Mouse (Mus musculus): ENCODE results near the gene Eif2s1.
A peak's percentile ranks its signal among the peaks of the same experiment; 100 is the strongest.

The Eif2s1 gene

DNA sequence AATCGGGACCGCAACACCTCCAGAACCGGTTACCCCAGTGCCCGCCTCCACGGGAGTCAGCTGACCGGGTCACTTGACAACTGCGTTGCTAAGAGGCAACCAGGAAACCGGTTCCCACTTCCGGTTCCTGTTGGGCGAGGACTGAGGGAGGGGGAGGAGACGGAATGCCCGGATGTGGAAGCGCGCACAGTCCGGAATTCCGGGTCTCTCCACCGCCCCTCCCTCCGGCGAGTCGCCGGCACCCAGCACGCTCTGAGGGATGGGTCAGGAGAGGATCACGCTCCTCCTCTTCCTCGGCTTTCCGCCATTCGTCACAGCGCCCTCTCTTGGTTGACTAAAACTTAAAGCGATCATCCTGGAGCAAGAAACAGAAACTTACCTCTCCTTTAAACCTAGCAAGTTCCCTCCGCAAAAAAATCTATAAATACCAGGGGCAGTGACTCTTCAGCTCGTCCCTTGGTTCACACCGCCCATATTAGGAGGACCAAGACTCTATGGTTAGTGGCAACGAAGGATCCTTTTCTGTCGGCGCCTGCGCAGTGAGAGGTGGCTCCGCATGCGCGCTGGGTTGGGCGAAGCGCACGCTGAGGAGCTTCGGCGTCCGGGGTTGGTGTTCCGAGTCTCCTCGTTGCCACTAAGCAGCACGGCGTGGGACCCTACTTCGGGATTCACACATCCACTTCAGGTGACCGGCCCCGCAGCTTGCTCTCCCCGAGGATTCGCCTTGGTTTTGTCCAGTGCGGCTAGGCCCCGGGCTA lies at the start of gene Eif2s1, which contains the start of gene Atp6v1d:
Gene Eif2s1, plus strand, starts transcription at position 324 of the 758 bp plus-strand sequence.
Gene Atp6v1d, minus strand, starts transcription at position 143 of the 758 bp plus-strand sequence.
- peak; percentile 98 for DNase-seq (ENCODE audit: low spot score)

DNA sequence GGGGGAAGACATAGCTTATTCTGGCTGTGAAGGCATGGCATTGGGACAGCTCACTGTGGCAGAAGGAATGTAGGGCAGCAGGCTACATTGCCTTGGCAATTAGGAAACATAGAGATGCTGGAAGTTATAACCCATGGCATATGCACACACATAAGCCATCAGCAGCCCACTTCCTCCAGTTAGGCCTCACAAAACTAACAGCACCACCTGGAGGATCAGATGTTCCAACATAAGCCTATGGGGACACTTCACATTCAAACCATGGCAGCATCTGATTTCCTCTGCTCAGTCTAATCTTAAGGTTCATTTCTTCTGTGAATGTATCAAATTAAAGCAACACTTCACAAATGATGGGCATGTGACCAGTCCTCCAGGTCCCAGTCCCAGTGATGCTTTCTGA lies 47.2 kb upstream of the Eif2s1 start:
- no peak for DNase-seq (ENCODE audit: low spot score)

DNA sequence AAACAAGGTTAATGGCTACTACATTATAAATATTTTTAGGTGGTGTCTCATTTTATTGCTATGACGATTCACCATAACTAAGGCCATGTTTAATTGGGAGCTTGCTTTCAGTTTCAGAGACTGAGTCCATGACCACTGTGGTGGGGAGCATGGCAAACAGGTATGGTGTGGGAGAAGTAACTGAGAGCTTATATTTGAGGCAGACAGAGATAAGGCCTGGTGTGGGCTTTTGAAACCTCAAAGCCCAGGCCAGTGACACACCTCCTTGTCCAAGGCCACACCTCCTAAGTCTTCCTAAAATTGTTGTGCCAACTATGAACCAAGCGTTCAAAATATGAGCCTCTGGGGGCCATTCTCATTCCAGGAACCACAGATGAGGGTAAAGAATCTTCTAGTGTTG lies 27.1 kb upstream of the Eif2s1 start:
- no peak for DNase-seq (ENCODE audit: low spot score)

DNA sequence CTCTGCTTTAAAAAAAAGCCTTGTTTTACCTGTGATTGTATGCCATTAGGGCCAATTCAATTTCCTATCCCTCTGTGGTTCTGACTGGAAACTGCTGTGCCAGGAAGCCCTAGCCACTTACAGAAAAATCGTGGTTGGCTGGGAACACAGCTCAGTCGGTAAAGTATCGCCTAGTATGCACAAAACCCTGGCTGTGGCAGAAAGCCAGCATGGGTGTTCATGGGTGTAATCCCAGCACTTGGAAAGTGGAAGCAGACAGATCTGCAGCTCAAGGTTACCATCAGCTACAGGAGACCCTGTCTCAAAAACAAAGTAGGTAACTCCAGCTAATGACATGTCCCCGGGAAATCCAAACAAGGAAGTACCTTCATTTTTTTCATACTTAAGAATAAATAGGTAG lies 21.7 kb upstream of the Eif2s1 start:
- DNase-seq (ENCODE audit: low spot score), result no peak

DNA sequence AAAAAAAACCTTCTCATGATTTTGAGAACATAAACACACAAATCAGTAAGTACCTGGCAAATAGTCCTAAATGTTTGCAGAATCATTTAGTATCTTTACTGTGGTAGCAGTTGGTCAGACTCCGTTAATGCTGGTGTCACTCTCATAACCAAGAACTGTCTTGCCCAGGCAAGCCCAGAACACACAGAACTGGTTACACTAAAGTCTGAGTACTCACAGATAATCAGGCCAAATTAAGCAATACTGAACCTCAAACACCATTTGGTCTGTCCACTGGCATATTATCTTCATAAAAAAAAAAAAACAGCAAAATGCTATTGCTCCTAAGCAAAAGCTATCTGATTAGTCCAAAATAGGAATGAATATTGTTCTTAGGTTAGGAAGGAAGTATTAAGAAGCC lies 19.2 kb upstream of the Eif2s1 start:
- no peak for DNase-seq (ENCODE audit: low spot score)

DNA sequence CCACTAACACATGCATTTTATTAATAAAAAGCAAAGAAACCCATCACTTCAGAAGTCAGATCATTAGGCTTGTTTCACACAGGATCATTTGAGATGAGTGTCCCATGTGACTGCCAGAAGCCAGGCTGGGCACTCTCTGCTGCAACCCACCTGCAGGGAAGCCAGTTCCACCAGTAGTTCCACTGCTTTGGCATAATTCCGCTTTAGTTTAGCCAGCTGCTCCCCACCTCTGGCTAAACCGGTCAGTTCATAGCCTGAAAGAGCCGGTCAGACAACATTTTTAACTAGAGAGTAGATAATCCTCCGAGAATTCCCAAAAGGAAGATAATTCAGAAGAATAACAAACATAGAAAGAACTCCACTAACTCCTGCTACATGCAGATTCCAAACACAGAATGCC lies 13.4 kb upstream of the Eif2s1 start:
- no peak for DNase-seq (ENCODE audit: low spot score)

DNA sequence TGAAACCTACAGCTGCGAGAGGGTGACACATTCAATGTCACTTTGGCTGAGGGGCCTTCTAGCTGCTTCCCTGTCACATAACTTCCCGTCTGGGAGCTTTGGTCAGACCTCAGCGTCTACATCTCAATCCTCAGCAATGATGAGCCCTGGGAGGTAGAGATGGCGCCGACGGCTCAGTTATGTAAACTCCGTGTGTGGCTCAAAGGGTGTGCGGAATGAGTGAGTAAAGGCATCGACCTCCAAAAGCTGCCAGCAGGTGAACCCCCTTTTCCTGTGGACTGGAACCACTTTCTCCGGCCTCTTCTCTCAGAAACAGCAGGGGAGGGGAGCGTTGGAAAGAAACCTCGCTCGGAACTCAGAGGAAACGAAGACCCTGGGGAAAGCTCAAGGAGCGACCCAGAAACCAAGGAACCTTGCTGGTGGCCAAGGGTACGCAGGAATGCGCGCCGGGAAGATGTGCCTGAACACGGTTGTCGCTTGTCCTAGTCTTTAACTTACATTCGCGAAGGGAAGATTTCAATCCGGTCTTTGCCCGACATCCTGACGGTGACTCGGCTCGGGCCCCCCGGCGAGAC lies 611 bp upstream of the Eif2s1 start:
- no peak for DNase-seq (ENCODE audit: low spot score)

DNA sequence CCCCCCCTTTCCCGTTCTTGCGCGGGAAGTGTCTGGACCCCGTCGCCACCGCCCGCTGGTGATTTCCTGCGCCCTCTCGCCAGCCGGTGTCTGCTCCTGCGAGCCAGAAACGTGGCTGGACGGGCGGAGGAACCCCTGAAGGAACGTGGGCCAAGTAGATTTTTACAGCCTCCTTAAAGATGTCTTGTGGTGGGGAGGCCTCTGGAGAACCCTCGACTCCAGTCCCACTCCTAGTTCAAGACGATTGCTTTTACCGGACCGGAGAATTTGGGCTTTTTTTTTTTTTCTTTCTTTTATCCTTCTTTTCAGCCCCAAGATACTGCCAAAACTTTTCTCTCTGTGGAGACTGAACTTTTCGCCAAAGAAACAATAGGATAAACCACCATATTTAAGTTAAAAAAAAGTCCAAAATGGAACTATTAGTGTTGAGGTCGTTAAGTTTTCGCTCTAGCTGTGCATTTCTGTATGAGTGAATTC lies 673 bp downstream of the Eif2s1 start:
- no peak for DNase-seq (ENCODE audit: low spot score)

DNA sequence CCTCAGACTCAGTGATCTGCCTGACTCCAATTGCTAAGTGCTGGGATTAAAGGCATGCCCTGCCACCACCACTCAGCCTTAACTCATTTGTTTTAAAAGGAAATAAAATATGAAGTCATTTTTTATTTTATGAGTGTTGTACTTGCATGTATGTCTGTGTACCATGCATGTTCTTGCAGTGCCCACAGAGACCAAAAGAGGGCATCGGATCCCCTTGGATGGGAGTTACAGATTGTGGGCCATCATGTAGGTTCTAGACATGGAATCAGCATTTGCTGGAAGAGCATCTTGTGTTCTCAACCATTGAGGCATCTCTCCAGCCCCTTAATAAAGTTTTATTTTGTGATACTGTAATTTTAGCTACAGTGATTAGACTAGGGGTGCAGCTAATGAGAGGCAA lies 3.8 kb downstream of the Eif2s1 start:
- DNase-seq (ENCODE audit: low spot score), result no peak

DNA sequence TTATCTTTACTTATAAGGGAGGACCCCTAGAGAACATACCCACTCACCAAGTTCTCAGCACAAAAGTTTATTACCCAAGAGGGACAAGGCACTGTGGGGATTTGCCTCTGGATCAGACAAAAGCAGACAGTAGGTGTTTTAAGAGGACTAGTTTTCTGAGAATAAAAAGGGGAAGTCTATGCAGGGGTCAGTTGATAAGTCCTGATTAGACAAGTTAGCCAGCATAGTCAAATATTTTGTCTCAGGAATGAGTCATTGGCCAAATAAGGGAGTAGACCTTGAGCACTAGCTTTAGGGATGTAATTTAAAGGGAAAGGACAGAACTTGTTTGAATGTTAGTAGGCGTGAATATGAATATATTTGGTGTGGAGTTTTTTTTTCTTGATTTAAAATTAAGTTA lies 6.5 kb downstream of the Eif2s1 start:
- DNase-seq (ENCODE audit: low spot score), result no peak

DNA sequence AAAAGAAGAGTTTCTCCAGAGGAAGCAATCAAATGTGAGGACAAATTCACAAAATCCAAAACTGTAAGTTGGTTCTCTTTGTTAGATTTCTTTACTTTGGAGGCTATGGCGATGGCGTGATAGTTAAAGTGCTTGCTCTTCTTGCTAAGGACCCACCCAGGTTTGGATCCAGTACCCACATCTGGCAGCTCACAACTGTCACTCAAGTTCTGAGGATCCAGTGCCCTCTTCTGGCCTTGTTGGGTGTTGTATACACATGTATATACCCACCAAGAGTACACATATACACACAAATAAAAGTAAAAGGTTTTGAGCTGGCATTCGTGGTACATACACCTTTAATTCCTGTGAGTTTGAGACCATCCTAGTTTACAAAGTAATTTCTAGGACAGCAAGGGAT lies 13.0 kb downstream of the Eif2s1 start:
- no peak for DNase-seq (ENCODE audit: low spot score)

DNA sequence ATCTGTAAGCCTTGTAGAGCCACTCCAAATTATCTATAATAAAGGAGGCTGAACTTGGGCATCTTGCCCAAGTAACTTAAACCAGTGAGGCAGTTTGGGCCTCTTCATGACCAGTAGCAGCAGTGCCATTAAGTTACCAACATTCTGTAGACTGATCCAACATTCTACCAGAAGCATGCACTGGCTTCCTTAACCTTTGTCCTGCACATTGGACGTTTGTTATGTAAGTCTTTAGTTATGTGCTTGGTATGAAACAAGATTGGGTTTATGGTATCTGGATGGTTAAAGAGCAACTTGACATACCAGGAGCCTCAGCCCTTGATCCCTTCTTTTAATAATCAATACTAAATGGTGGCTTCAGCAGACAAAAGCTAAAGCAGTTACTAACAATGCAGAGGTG lies 28.4 kb downstream of the Eif2s1 start:
- DNase-seq (ENCODE audit: low spot score), result no peak

DNA sequence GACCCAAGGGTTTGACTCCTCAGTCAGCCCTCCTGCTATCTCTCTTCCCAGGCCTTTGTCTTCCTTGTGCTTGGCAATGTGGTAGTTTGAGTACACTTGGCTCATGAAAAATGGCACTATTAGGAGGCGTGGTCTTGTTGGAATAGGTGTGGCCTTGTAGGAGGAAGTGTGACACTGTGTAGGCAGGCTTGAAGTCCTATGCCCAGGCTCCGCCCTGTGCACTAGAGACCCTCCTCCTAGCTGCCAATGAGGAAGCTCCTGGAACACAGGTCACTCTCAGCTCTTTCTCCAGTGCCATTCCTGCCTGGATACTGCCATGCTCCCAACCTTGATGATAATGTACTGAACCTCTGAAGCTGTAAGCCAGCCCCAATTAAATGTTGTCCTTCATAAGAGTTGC lies 29.5 kb downstream of the Eif2s1 start:
- DNase-seq (ENCODE audit: low spot score), result no peak

DNA sequence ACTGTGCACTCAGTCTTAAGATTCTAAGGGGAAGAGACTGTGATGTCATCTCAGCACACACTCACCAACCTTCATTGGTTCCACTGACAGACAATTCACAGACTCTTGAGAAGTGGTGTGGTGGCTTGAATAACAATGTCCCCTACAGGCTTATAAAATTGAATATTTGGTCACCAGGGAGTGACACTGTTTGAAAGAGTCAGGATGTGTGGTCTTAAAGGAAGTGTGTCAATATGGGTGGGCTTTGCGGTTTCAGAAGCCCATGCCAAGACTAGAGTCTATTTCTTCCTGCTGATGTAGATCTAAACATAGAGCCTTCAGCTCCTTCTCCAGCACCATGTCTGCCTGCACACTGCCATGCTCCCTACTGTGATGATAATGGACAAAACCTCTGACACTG lies 36.2 kb downstream of the Eif2s1 start:
- no peak for DNase-seq (ENCODE audit: low spot score)

DNA sequence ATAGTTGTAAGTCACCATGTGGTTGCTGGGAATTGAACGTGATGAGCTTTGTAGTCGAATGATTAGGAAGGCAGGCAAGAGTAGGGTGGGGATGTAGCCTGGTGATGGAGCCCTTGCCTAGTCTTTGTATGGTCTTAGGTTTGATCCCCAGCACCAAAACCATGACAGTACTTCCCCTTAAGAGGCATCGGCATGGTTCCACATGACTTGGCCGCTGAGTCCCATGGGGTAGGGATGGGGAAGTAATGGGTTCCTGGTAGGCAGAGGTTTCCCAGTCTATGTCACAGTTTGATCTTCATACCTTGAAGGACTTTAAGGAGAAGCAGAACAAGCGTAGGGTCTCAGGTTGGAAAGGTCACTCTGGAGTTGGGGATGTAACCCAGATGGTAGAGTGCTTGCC lies 39.8 kb downstream of the Eif2s1 start:
- no peak for DNase-seq (ENCODE audit: low spot score)

DNA sequence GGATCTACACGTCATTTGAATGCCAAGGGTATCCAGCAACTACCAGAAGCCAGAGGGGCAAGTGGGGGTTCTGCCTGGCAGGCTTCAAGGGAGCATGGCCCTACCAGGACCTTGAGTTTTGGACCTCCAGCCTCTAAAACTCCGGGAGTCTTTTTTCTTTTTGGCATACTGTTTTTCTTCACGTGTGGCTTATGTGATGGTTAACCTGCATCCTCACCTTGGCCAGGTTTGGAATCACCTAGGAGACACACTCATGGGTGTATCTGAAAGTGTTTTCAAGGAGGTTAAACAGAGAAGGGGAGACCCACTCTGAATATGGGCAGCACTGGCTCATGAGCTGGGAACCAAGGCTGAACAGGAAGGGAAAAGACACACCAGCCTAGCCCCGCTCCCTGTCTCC lies 41.7 kb downstream of the Eif2s1 start:
- no peak for DNase-seq (ENCODE audit: low spot score)

DNA sequence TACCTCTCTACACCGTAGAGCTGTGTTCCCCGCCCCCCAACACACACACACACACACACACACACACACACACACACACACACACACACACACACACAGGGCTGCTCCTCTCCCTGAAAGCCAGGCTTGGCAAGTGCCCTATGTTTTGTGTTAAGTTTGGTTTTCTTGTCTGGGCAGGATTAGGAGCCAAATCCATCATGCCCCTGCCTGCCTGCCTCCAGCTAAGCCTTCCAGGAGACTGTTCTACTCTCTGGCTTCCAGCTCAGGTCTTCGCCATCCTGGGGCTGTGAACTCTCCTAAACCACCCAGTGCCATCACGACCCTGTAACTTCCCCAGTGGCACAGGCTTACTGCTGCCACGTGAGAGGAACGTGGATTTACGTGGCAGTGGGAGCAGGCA lies 42.9 kb downstream of the Eif2s1 start:
- DNase-seq (ENCODE audit: low spot score), result no peak

DNA sequence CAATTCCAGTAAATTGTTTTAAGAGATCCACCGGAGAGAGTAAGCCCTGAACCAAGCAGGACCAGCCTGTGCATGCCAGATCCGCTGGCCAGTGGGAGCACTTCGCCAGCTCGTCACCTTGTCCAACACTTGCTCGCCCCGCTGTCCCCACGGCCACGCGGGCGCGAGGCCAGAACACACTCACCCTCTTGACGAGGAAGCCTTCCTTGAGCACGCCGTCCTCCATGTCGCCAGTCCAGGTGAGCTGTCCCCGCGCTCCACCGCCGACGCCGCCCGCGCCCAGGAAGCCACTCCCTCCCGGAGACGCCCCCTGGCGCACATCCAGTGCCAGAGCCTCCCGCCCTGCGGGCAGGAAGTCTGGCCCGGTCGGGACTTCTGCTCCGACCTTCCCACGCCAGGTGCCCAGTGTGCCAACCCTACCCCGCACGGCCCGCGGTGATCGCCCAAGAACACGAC lies 45.1 kb downstream of the Eif2s1 start, which contains the start of gene Plek2:
Gene Plek2, minus strand, starts transcription at position 258 of the 456 bp plus-strand sequence.
- peak; percentile 80 for DNase-seq (ENCODE audit: low spot score)

DNA sequence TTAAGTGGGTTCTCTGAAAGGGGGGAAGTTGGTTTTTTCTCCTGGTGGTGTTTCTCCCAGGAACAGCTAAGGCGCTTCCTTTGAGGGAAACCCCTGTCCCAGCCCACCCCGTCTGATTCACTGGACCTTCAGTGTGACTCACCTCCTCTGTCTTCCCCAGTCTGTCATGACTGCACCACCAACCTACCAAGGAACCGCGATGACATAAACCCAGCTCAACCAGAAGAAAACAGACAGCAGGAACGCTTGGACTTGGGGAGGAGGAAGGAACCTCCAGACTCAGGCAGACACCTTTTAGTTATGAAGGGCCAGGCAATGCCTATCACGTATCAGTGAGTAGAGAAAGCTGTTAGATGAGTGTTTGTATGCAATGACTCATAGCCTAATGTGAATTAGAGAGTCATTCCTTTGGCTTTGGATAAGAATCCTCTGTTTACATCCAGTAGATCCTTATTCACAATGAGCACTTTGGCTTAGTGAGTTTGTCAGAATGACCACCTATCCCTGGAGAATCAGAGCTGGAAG lies 46.5 kb downstream of the Eif2s1 start:
- DNase-seq (ENCODE audit: low spot score), result no peak

DNA sequence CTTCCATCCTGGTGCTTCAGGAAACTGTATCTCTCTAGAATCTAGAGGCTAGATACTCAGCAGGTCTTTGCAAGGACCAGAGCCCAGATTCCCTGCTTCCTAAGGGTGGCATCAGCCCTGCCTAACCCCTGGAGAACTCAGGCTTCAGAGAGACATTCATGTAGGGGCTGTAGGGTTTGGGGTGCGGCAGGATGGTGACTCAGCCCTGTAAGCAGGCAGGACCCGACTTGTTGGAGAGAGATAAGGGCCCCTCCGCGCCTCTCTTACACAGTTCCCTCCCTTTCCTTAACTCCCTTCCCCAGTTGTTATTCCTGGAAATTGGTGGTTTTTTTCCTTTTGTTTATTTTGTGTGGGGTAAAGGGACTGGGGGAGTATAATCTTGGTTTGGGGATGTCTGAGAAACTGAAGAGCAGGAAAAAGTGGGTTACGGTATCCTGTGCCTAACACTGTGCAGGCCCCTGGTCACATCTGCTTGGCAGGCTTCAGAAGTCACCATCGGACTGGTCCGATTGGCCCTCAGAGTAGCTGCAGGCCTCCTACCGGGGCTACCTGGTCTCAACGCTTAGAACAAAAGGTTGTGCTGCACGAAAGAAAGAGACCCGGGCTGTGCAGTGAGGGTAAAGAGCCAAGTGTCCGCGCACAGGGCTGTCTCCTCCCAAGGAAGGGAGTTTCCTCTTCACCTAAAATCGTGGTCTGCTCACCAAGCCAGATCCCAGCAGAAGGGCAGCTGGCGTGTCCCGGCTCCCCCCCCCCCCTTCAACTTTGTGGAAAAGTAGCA lies 49.3 kb downstream of the Eif2s1 start:
- no peak for DNase-seq (ENCODE audit: low spot score)

DNA sequence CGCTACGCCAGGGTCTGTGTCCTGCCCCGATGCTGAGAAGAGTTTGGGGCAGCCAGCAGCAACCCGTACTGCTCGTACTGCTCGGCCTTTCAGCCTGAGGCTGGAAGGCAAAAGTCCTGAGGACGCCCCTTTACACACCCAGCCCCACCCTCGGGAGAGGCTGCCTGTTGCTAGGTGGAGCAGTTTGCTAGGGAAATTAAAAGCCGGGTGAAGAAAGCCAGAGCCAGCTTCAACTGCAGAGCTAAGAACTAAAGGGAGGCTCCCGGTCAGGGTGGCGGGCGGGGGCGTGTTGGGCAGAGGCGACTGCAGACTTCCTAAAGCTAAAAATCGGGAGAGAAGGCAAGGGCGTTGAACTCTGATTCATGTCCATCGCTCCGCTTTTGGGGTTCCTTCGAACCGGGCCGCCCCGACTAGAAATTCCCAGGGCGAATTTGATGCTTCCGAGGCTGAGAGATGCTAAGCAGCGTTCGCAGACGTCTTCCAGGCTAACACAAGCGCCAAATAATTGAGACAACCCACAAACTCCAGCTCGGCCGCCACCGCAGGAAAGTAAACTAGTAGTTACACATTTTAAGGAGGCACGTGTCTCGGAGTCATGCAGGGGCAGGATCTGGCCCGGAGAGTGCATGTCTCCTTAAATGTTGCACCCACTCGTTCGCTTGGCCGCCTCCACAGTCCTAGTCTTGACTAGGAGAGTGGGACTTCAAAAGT lies 50.2 kb downstream of the Eif2s1 start:
- DNase-seq (ENCODE audit: low spot score), result peak; percentile 30

DNA sequence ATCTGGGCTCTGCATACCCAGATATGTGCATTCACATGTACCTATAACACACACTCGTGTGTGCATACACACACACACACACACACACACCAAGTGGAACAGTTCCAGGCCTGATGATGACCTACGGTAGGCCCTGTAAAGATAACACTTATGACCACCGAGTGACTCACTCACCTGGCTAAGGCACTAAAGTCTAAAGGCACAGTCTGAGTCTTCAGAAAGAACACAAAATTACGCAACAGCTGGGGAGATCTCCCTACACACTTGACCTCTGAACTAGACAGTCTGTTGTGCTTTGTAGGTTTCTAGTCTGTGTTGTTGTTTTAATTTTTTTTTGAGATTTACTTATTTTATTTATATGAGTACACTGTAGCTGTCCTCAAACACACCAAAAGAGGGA lies 52.8 kb downstream of the Eif2s1 start:
- no peak for DNase-seq (ENCODE audit: low spot score)

Measured in ovary, postnatal 36 days (tissue).